Mouse (Mus musculus) left cerebral cortex, adult 2 months (tissue): ENCODE measurements at regions not wholly inside any gene's neighbourhood (a gene's known extent, or its start where the extent isn't known, plus 50 kb on each side); places are given as distances from the start of the nearest gene placed in this dataset.

Experiments
- DNase-seq, 2 experiments: peaks; one replicate each; pipeline ENCODE4 v3.0.0; 2021 to 2022; ENCODE audit warnings: low spot score in 2 of 2, mixed read lengths in 1 of 2; ENCODE audit errors: extremely low spot score in 1 of 2
- H3K27ac ChIP-seq: fragments of 200-600 bp; 2 replicates; pipeline ENCODE4 v1.8.1; 2022
- H3K4me3 ChIP-seq: fragments of 200-600 bp; 2 replicates; pipeline ENCODE4 v1.8.1; 2022
- CTCF ChIP-seq: fragments of 200-600 bp; IDR thresholded peaks from 2 replicates; pipeline ENCODE4 v1.8.1; 2022; ENCODE audit warnings: antibody characterized with exemption, mild to moderate bottlenecking, moderate library complexity
- intact Hi-C: fragments of 180-260 bp; cut with DNase I; formaldehyde crosslinking; loops from one replicate; pipeline ENCODE4 v1.15.1; 2025

- DNase-seq = peak in 1 of 2 experiments; percentile 27
- Histone ChIP-seq H3K27ac (no peak overlapping the region), H3K4me3 (no peak overlapping the region)
- intact Hi-C loops = loop anchor here (5.0 kb wide), 1 partner anchor 170 kb away; the partner anchor contains the start of gene Dll1
- no peak for TF ChIP-seq CTCF
These were observed 166.1 kb upstream of the Gm3448 start for GRCm38 (mm10) chr17:15207182-15208029.

GRCm38 (mm10) chr17:15205799-15206198 lies 164.5 kb upstream of the Gm3448 start:
- no peak for TF ChIP-seq CTCF
- no peak for DNase-seq
- Histone ChIP-seq H3K27ac (no peak overlapping the region), H3K4me3 (no peak overlapping the region)
- intact Hi-C loops = loop anchor here (5.0 kb wide), 1 partner anchor 172 kb away; the partner anchor contains the start of gene Dll1

GRCm38 (mm10) chr17:15204524-15204923 lies 163.2 kb upstream of the Gm3448 start:
- no peak for DNase-seq
- intact Hi-C loops = no loop called here
- Histone ChIP-seq H3K4me3 (no peak overlapping the region), H3K27ac (no peak overlapping the region)
- TF ChIP-seq CTCF = no peak

GRCm38 (mm10) chr17:15199235-15199634 lies 157.9 kb upstream of the Gm3448 start:
- intact Hi-C loops = no loop called here
- no peak for TF ChIP-seq CTCF
- no peak for DNase-seq
- Histone ChIP-seq H3K4me3 (no peak overlapping the region), H3K27ac (no peak overlapping the region)

- DNase-seq = no peak
- Histone ChIP-seq H3K27ac (no peak overlapping the region), H3K4me3 (no peak overlapping the region)
- no peak for TF ChIP-seq CTCF
- intact Hi-C loops = no loop called here
These were observed 156.0 kb upstream of the Gm3448 start for GRCm38 (mm10) chr17:15197361-15197760.

GRCm38 (mm10) chr17:15195819-15196218 lies 154.5 kb upstream of the Gm3448 start:
- no peak for TF ChIP-seq CTCF
- no peak overlapping the region for H3K27ac ChIP-seq
- intact Hi-C loops = no loop called here

GRCm38 (mm10) chr17:15194894-15195461 lies 153.6 kb upstream of the Gm3448 start:
- intact Hi-C loops = no loop called here
- no peak for DNase-seq

More at GRCm38 (mm10) chr17:15195819-15196218, 154.5 kb upstream of the Gm3448 start:
- DNase-seq = no peak
- H3K4me3 ChIP-seq = no peak overlapping the region

GRCm38 (mm10) chr17:15193831-15194230 lies 152.5 kb upstream of the Gm3448 start:
- intact Hi-C loops = no loop called here
- no peak for TF ChIP-seq CTCF
- no peak for DNase-seq
- Histone ChIP-seq H3K27ac (no peak overlapping the region), H3K4me3 (no peak overlapping the region)

More at GRCm38 (mm10) chr17:15194894-15195461, 153.6 kb upstream of the Gm3448 start:
- TF ChIP-seq CTCF = no peak
- Histone ChIP-seq H3K4me3 (no peak overlapping the region), H3K27ac (no peak overlapping the region)

GRCm38 (mm10) chr17:15192840-15193239 lies 151.5 kb upstream of the Gm3448 start:
- TF ChIP-seq CTCF = no peak
- intact Hi-C loops = no loop called here

GRCm38 (mm10) chr17:15185217-15185616 lies 143.9 kb upstream of the Gm3448 start:
- no peak for TF ChIP-seq CTCF
- Histone ChIP-seq H3K4me3 (no peak overlapping the region), H3K27ac (no peak overlapping the region)
- no peak for DNase-seq
- intact Hi-C loops = no loop called here

More at GRCm38 (mm10) chr17:15192840-15193239, 151.5 kb upstream of the Gm3448 start:
- no peak overlapping the region for H3K27ac ChIP-seq
- DNase-seq = no peak
- H3K4me3 ChIP-seq = no peak overlapping the region

- TF ChIP-seq CTCF = no peak
- Histone ChIP-seq H3K4me3 (no peak overlapping the region), H3K27ac (no peak overlapping the region)
- no peak for DNase-seq
- intact Hi-C loops = no loop called here
These were observed 142.5 kb upstream of the Gm3448 start for GRCm38 (mm10) chr17:15183800-15184199.

GRCm38 (mm10) chr17:15182105-15182504 lies 140.8 kb upstream of the Gm3448 start:
- intact Hi-C loops = no loop called here
- H3K27ac ChIP-seq = no peak overlapping the region
- no peak for DNase-seq

More at GRCm38 (mm10) chr17:15182105-15182504, 140.8 kb upstream of the Gm3448 start:
- no peak for TF ChIP-seq CTCF
- H3K4me3 ChIP-seq = no peak overlapping the region
